Mouse (Mus musculus) hindbrain, embryonic 15.5 days (tissue): ENCODE measurements around the gene Prrx1. TPM values are rescaled to one million over a fixed set of nuclear protein-coding genes. Genes with fewer than 3 reads are reported as not detected.

Source experiments
- ATAC-seq: fragments of 200-750 bp; cut with Nextera tagmentation; 2 replicates; pipeline ENCODE4 v1.8.0; 2017; ENCODE audit warnings: low read depth, moderate number of reproducible peaks, moderate TSS enrichment; ENCODE audit not compliant: low FRiP score
- H3K27ac ChIP-seq: fragments of 300-500 bp; sonication (generic); replicated peaks from 2 replicates; pipeline ENCODE4 v1.5.1; 2015; ENCODE audit warnings: mild to moderate bottlenecking, inconsistent platforms
- H3K27me3 ChIP-seq: fragments of 300-500 bp; sonication (generic); 2 replicates; pipeline ENCODE4 v1.6.1; 2015; ENCODE audit warnings: control low read depth, inconsistent platforms
- H3K36me3 ChIP-seq: fragments of 300-500 bp; sonication (generic); 2 replicates; pipeline ENCODE4 v1.6.1; 2015; ENCODE audit warnings: control low read depth, inconsistent platforms
- H3K4me1 ChIP-seq: fragments of 300-500 bp; sonication (generic); replicated peaks from 2 replicates; pipeline ENCODE4 v1.6.1; 2015; ENCODE audit warnings: control low read depth, inconsistent platforms
- H3K4me2 ChIP-seq: fragments of 300-500 bp; sonication (generic); 2 replicates; pipeline ENCODE4 v1.6.1; 2015; ENCODE audit warnings: moderate library complexity, mild to moderate bottlenecking, inconsistent platforms
- H3K4me3 ChIP-seq: fragments of 300-500 bp; sonication (generic); 2 replicates; pipeline ENCODE4 v1.5.1; 2015; ENCODE audit warnings: mild to moderate bottlenecking, inconsistent platforms
- H3K9ac ChIP-seq: fragments of 300-500 bp; sonication (generic); 2 replicates; pipeline ENCODE4 v1.6.1; 2015; ENCODE audit warnings: inconsistent platforms
- H3K9me3 ChIP-seq: fragments of 300-500 bp; sonication (generic); 2 replicates; pipeline ENCODE4 v1.6.1; 2016; ENCODE audit warnings: control low read depth, inconsistent platforms
- WGBS: fragments of 180-500 bp; shearing (Covaris S2); methylation state at CpG from one replicate; pipeline ENCODE4 v1.1.7; 2015; 5-methylcytosine and 5-hydroxymethylcytosine counted together
- polyA plus RNA-seq: library from polyadenylated mRNA; unstranded; fragments of >200 nt; fragmentation: Nextera tagmentation; extraction: Ambion mirVana; gene quantifications from 2 replicates; pipeline ENCODE4 v1.2.1, GENCODE M21; 2015

Prrx1 gene
- polyA plus RNA-seq, 1 experiment from 2014 or later, result 4.1 TPM

DNA sequence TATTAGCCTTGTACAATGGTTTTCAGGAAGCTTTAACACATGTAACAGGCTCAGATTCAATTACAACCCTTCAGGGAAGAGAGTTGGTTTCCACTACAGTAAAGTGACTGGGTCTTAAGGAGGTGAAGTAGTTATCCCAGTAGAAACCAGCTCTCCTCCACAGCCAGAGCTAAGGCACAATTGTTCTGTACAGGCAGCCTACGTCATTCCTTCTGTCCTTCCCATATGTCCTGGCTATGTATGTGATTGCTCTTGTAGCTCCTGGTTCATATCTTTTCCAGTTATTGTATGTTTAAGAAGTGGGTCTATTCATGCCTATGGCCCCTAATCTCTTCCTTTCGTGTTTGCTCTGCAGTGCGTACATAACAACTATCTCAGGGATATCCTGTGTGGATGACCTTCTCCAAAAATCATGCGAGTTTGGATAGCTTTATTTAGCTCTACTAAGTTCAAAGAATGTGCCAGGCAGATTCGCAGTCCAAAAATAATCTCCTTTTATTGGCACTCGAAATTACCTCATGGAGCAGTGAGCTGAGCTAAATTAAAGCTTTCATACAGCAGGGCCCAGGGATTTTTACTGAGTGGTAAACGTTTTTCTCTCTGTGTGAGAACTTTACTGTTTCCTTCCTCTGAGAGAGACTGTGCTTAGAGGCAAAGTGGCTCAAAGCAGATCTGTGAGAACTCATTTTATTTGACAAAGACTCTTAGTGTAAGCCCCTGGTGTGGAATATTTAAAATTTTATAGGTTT lies 31.9 kb downstream of the Prrx1 start:
- H3K9me3 ChIP-seq, result no peaks in the 10 kb centered on the region
- peak; percentile 69 for ATAC-seq
- no peak overlapping the region for H3K4me3 ChIP-seq
- H3K4me2 ChIP-seq, result no peak overlapping the region
- no peak overlapping the region for H3K9ac ChIP-seq
- peaks cover 17% of the 10 kb centered on the region; the same call in 1 of the 2 replicates for H3K4me1 ChIP-seq
- H3K36me3 ChIP-seq, result no peaks in the 10 kb centered on the region
- H3K27me3 ChIP-seq, result no peaks in the 10 kb centered on the region
- H3K27ac ChIP-seq, result peak overlapping the region; percentile 61; the same call in 1 of the 2 replicates
- WGBS, result 59% methylated on average over 7 of the region's 7 CpGs

DNA sequence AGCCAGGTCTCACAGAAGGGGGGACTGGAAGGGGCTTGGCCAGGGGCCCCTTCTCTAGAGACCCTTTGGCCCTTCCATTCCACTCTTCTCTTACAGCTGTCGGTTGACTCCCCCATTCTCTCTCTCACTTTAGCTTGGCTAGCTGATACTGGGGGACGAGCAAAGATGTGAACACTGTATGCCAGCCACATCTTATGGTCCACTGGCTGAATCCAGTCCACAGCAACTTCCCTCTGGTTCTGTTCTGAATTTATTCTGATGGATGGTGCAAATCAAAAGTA lies 32.7 kb downstream of the Prrx1 start:
- Histone ChIP-seq H3K27ac (no peak overlapping the region), H3K4me2 (no peak overlapping the region), H3K9me3 (no peaks in the 10 kb centered on the region), H3K36me3 (no peaks in the 10 kb centered on the region), H3K9ac (no peak overlapping the region), H3K4me3 (no peak overlapping the region), H3K27me3 (no peaks in the 10 kb centered on the region), H3K4me1 (peaks cover 17% of the 10 kb centered on the region; the same call in 1 of the 2 replicates)
- peak; percentile 81; the same call in 1 of the 2 replicates for ATAC-seq
- WGBS, result 25% methylated on average over 2 of the region's 2 CpGs

GRCm38 (mm10) chr1:163280097-163280841 lies 33.2 kb downstream of the Prrx1 start:
- 39% methylated on average over 7 of the region's 7 CpGs for WGBS
- H3K4me2 ChIP-seq, result no peak overlapping the region
- no peak overlapping the region for H3K9ac ChIP-seq
- no peaks in the 10 kb centered on the region for H3K27me3 ChIP-seq
- no peak overlapping the region for H3K4me3 ChIP-seq
- peaks cover 17% of the 10 kb centered on the region; the same call in 1 of the 2 replicates for H3K4me1 ChIP-seq
- peak overlapping the region; percentile 48; the same call in 1 of the 2 replicates for H3K27ac ChIP-seq
- ATAC-seq, result peak; percentile 51; the same call in 1 of the 2 replicates
- H3K36me3 ChIP-seq, result no peaks in the 10 kb centered on the region
- H3K9me3 ChIP-seq, result no peaks in the 10 kb centered on the region

DNA sequence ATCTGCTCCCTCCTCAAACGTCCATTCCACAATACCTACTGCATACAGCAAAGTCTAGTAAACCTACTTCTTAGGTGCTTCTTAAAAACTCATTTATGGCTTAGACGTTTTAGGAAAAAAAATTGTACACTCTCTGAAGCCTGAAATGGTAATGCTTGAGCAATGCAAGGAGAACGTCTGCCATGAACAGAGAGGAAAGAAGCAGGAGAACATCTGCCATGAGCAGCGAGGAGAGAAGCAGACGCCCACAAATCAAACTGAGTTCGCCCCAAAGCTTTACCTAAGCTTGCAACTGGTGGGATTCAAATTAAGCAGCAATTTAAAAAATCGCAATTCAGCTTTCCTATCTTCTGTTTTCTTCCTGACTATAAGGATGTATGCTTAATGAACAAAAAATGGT lies 36.4 kb downstream of the Prrx1 start:
- no peak for ATAC-seq
- Histone ChIP-seq H3K27me3 (no peaks in the 10 kb centered on the region), H3K9me3 (no peaks in the 10 kb centered on the region), H3K4me1 (peaks cover 15% of the 10 kb centered on the region; the same call in 1 of the 2 replicates), H3K36me3 (no peaks in the 10 kb centered on the region), H3K9ac (no peak overlapping the region), H3K4me3 (no peak overlapping the region), H3K27ac (no peak overlapping the region), H3K4me2 (no peak overlapping the region)
- 91% methylated on average over 7 of the region's 7 CpGs for WGBS

DNA sequence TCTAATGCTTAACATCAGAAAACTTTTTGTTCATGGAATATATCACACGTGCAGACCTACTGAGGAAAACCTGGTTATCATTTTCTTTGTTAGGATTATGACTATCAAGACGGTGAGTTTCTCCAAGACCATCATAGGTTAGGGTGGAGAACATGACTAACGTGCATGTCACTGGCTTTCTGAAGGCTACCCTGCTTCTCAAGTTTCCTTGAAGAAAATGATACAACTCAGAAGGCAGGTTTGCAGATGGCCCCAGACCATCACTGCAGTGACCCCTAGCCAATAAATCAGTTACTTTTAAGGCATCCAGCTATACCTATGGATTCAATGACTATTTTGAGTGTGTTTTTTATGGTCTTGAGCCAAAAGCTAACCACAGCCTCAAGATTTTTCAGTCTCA lies 38.6 kb downstream of the Prrx1 start:
- WGBS, result 91% methylated on average over 3 of the region's 3 CpGs
- no peak for ATAC-seq
- Histone ChIP-seq H3K27me3 (no peaks in the 10 kb centered on the region), H3K9ac (no peak overlapping the region), H3K4me2 (no peak overlapping the region), H3K9me3 (no peaks in the 10 kb centered on the region), H3K4me1 (peaks cover 3% of the 10 kb centered on the region; the same call in 1 of the 2 replicates), H3K36me3 (no peaks in the 10 kb centered on the region), H3K27ac (no peak overlapping the region), H3K4me3 (no peak overlapping the region)

GRCm38 (mm10) chr1:163273132-163273531 lies 40.4 kb downstream of the Prrx1 start:
- no peak overlapping the region for H3K4me3 ChIP-seq
- H3K9me3 ChIP-seq, result no peaks in the 10 kb centered on the region
- ATAC-seq, result no peak
- no peak overlapping the region for H3K9ac ChIP-seq
- no peaks in the 10 kb centered on the region for H3K27me3 ChIP-seq
- no peaks in the 10 kb centered on the region for H3K4me1 ChIP-seq
- WGBS, result 89% methylated on average over 3 of the region's 3 CpGs
- no peak overlapping the region for H3K27ac ChIP-seq
- no peak overlapping the region for H3K4me2 ChIP-seq
- H3K36me3 ChIP-seq, result no peaks in the 10 kb centered on the region

DNA sequence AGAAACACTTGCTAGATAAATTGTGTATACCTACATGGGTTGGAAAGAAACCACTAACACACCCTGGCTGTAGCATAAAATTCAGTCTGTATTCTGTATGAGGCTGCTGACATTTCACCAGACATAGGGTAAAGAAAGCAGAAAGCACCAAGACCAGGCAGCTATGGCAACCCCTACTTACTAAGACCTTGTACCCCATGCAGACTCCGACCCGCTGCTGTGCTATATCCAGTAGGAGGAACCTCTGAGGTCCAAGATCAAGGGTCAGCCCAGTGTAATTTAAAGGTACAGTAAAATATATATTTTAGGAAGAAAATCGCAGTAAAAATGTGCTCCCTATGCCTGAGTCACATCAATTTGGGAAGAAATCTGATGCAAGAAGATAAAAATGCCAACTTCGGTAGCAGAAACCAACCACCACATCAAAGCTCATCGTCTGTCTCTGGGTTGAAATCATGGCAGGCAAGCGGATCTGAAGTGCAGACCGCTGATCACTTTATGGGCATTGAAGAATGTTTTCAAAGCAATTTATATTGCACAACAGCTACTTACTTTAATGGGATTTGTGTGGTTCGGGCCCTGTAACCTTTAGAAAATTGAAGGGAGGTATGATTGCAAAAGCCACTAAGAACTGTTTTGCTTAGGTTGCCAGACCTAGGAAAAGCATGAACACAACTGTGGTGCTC lies 46.5 kb downstream of the Prrx1 start:
- Histone ChIP-seq H3K4me1 (no peaks in the 10 kb centered on the region), H3K27ac (no peak overlapping the region)
- WGBS, result 92% methylated on average over 8 of the region's 8 CpGs

GRCm38 (mm10) chr1:163257298-163257697 lies 56.2 kb downstream of the Prrx1 start:
- peak; percentile 56; the same call in 1 of the 2 replicates for ATAC-seq
- no peak overlapping the region for H3K4me3 ChIP-seq
- H3K4me2 ChIP-seq, result no peak overlapping the region
- no peaks in the 10 kb centered on the region for H3K27me3 ChIP-seq
- H3K9ac ChIP-seq, result no peak overlapping the region
- H3K4me1 ChIP-seq, result no peaks in the 10 kb centered on the region
- H3K36me3 ChIP-seq, result no peaks in the 10 kb centered on the region
- 54% methylated on average over 2 of the region's 2 CpGs for WGBS
- no peaks in the 10 kb centered on the region for H3K9me3 ChIP-seq
- no peak overlapping the region for H3K27ac ChIP-seq

More for the DNA sequence above, 46.5 kb downstream of the Prrx1 start:
- ATAC-seq, result no peak
- no peaks in the 10 kb centered on the region for H3K36me3 ChIP-seq
- no peak overlapping the region for H3K9ac ChIP-seq
- no peak overlapping the region for H3K4me3 ChIP-seq
- H3K27me3 ChIP-seq, result no peaks in the 10 kb centered on the region
- no peaks in the 10 kb centered on the region for H3K9me3 ChIP-seq
- H3K4me2 ChIP-seq, result no peak overlapping the region

DNA sequence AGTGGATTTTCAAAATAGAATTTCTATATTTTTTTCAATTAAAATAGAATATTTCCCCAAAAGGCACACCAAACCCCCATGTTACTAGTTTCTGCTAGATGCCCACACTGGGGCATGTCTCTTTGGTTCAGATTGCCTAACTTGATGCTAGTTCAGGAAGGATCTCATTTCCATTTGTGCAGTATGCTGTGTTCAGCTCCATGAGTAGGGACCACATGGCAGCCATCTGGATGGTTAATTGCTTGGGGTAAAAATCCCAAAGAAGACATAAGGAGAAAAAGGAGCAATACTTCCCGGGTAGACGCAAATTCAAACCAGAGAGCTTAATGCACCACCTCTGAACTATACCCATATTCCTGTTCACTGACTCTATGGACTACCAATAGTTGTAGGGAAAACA lies 57.6 kb downstream of the Prrx1 start:
- Histone ChIP-seq H3K27me3 (no peaks in the 10 kb centered on the region), H3K9me3 (no peaks in the 10 kb centered on the region), H3K27ac (no peak overlapping the region), H3K9ac (no peak overlapping the region), H3K4me1 (no peaks in the 10 kb centered on the region), H3K4me2 (no peak overlapping the region), H3K4me3 (no peak overlapping the region), H3K36me3 (no peaks in the 10 kb centered on the region)
- 85% methylated on average over 2 of the region's 2 CpGs for WGBS
- no peak for ATAC-seq

DNA sequence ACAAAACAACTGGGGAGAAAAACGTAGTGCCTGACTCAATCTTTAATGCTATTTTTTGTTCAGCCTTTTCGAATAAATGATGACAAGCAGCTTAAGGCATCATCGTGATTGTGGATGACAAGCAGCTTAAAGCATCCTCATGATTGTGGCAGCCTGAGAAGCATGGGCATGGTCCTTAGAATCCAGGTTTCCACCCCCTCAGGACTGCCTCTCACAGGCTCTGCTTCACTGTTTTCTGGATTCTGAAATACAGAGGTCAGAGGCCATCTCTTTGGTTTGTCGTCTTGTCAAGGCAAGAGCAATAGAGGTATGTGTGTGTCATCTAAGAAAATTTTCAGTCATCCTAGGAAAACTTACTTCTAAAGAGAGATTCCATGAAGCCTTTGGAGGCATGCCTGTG lies 60.7 kb downstream of the Prrx1 start:
- H3K4me1 ChIP-seq, result no peaks in the 10 kb centered on the region
- no peak overlapping the region for H3K4me3 ChIP-seq
- H3K36me3 ChIP-seq, result no peaks in the 10 kb centered on the region
- no peaks in the 10 kb centered on the region for H3K27me3 ChIP-seq
- no peak for ATAC-seq
- H3K4me2 ChIP-seq, result no peak overlapping the region
- 85% methylated on average over 4 of the region's 4 CpGs for WGBS
- H3K27ac ChIP-seq, result no peak overlapping the region
- no peak overlapping the region for H3K9ac ChIP-seq
- no peaks in the 10 kb centered on the region for H3K9me3 ChIP-seq

DNA sequence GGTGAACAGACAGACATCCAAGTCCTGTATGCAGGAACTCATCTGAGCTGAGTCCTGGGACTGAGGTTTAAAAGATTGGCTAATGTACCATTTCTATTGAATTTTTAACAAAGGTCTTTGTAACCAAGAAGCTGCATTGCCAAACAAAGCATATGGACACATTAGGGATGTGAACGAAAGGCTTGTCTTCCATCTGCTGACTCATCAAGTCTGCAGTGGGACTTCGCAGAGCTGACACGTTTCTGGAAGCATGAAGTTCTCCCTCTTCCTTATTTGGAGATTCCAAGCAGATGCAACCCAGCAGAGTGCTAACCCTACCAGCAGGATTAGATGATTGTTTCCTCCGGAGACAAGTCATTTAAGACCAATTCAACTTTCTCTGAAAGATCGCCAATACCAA lies 61.2 kb downstream of the Prrx1 start:
- ATAC-seq, result no peak
- H3K9me3 ChIP-seq, result no peaks in the 10 kb centered on the region
- H3K27me3 ChIP-seq, result no peaks in the 10 kb centered on the region
- H3K27ac ChIP-seq, result no peak overlapping the region
- no peaks in the 10 kb centered on the region for H3K4me1 ChIP-seq
- no peak overlapping the region for H3K4me3 ChIP-seq
- H3K9ac ChIP-seq, result no peak overlapping the region
- 65% methylated on average over 5 of the region's 5 CpGs for WGBS
- no peaks in the 10 kb centered on the region for H3K36me3 ChIP-seq
- no peak overlapping the region for H3K4me2 ChIP-seq

- H3K4me2 ChIP-seq, result no peak overlapping the region
Measured at GRCm38 (mm10) chr1:163251766-163252165, 61.7 kb downstream of the Prrx1 start.

More at GRCm38 (mm10) chr1:163251766-163252165, 61.7 kb downstream of the Prrx1 start:
- no peak overlapping the region for H3K4me3 ChIP-seq
- no peaks in the 10 kb centered on the region for H3K27me3 ChIP-seq
- no peaks in the 10 kb centered on the region for H3K9me3 ChIP-seq
- 82% methylated on average over 1 of the region's 1 CpGs for WGBS
- no peak overlapping the region for H3K9ac ChIP-seq
- no peak for ATAC-seq
- H3K4me1 ChIP-seq, result no peaks in the 10 kb centered on the region
- H3K36me3 ChIP-seq, result no peaks in the 10 kb centered on the region
- no peak overlapping the region for H3K27ac ChIP-seq
